Mouse (Mus musculus): Measurements from ENCODE around the gene Nanog. TPM values are rescaled to one million over a fixed set of nuclear protein-coding genes. Genes with fewer than 3 reads are reported as not detected.

Gene Nanog
- total and polyA plus RNA-seq, 3 experiments, result 0.27 TPM; not detected in 2

DNA sequence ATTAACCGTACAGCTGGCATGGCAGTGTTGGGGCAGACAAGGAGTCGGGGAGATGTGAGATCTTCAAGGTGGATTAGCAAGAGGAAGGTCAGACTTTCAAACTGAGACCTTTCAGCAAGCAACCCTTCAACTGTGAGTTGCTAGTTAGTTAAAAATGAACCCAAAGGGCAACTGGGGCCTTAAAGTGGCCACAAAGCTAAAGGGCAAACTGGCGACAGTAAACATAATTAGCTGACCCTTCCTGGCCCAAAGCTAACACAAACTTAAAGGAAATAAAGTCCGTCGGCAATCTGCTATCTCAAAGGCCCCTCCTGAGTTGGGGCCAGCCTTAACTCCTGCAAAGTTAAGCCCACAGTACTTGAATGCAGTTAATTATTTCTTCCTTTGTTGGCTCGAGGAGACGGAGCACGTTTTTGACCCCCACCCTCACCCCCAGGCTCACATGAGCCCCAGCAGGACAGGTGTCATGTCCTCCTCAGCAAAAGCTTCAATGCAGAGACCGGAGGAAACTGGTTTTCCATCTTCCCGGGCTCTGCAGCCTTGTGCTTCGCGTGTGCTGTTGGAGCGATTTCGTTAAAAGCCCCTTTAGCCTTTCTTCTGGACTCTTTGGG, 43.6 kb upstream of the Nanog start:
- H3K27me3 ChIP-seq (ENCODE audit: insufficient read depth, low read length), result no peaks in the 10 kb centered on the region
- no peak overlapping the region for H3K4me3 ChIP-seq (ENCODE audit: low read depth, low read length)
- H3K9me3 ChIP-seq (replicated peaks), result no peaks in the 10 kb centered on the region
- ATAC-seq (ENCODE audit: extremely low read depth, insufficient number of reproducible peaks, low FRiP score, poor library complexity, severe bottlenecking) (no peak), DNase-seq (ENCODE audit: low spot score) (no peak)
- no peaks in the 10 kb centered on the region for H3K36me3 ChIP-seq (replicated peaks)
- TF ChIP-seq TAL1 (conservative IDR thresholded peaks at IDR 0.05; ENCODE audit: low read depth, low read length) (no peak), POLR2AphosphoS5 (IDR thresholded peaks at IDR 0.05; ENCODE audit: insufficient replicate concordance, low read depth, low read length) (no peak), CTCF (IDR thresholded peaks at IDR 0.05; ENCODE audit: low read depth, low read length) (no peak), GATA1 (IDR thresholded peaks at IDR 0.05; ENCODE audit: borderline replicate concordance, low read length) (no peak), GATA2 (IDR thresholded peaks at IDR 0.05; ENCODE audit: borderline replicate concordance, low read depth, low read length) (no peak)
- no peaks in the 10 kb centered on the region for H3K4me1 ChIP-seq (ENCODE audit: insufficient read depth, low read depth, low read length)

- Histone ChIP-seq H3K4me3 (ENCODE audit: low read depth, low read length) (no peak overlapping the region), H3K27me3 (ENCODE audit: insufficient read depth, low read length) (no peaks in the 10 kb centered on the region), H3K4me1 (ENCODE audit: insufficient read depth, low read depth, low read length) (no peaks in the 10 kb centered on the region), H3K36me3 (replicated peaks) (no peaks in the 10 kb centered on the region), H3K9me3 (replicated peaks) (no peaks in the 10 kb centered on the region)
- TF ChIP-seq TAL1 (conservative IDR thresholded peaks at IDR 0.05; ENCODE audit: low read depth, low read length) (no peak), GATA2 (IDR thresholded peaks at IDR 0.05; ENCODE audit: borderline replicate concordance, low read depth, low read length) (no peak), POLR2AphosphoS5 (IDR thresholded peaks at IDR 0.05; ENCODE audit: insufficient replicate concordance, low read depth, low read length) (no peak), GATA1 (IDR thresholded peaks at IDR 0.05; ENCODE audit: borderline replicate concordance, low read length) (no peak), CTCF (IDR thresholded peaks at IDR 0.05; ENCODE audit: low read depth, low read length) (no peak)
- DNase-seq (ENCODE audit: low spot score), result no peak
- no peak for ATAC-seq (ENCODE audit: extremely low read depth, insufficient number of reproducible peaks, low FRiP score, poor library complexity, severe bottlenecking)
These were observed 41.4 kb upstream of the Nanog start for GRCm38 (mm10) chr6:122665866-122666265.

DNA sequence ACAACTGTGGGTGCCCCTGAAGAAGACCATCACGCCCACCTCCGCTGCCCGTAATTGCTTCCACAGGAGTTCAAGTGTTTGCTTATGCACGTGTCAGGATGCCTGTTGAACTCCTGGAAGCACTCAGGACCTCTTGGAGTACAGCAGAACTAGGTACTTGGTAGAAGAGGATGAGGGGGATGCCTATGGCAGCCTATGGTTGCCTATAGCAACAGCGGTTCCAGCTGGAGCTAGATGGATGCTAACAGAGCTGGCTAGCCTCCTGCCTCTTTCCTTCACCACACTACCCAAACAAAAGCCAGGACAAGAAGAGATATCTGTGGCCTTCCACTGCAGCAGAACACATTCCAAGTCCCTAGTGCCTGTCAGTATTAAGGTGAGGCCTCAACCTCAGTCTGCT, 39.6 kb upstream of the Nanog start:
- no peaks in the 10 kb centered on the region for H3K4me1 ChIP-seq (ENCODE audit: insufficient read depth, low read depth, low read length)

GRCm38 (mm10) chr6:122668823-122669222, 38.5 kb upstream of the Nanog start:
- TF ChIP-seq GATA1 (IDR thresholded peaks at IDR 0.05; ENCODE audit: borderline replicate concordance, low read length) (no peak), CTCF (IDR thresholded peaks at IDR 0.05; ENCODE audit: low read depth, low read length) (no peak), GATA2 (IDR thresholded peaks at IDR 0.05; ENCODE audit: borderline replicate concordance, low read depth, low read length) (no peak), TAL1 (conservative IDR thresholded peaks at IDR 0.05; ENCODE audit: low read depth, low read length) (no peak), POLR2AphosphoS5 (IDR thresholded peaks at IDR 0.05; ENCODE audit: insufficient replicate concordance, low read depth, low read length) (no peak)
- no peaks in the 10 kb centered on the region for H3K4me1 ChIP-seq (ENCODE audit: insufficient read depth, low read depth, low read length)
- H3K9me3 ChIP-seq (replicated peaks), result no peaks in the 10 kb centered on the region
- no peak overlapping the region for H3K4me3 ChIP-seq (ENCODE audit: low read depth, low read length)
- DNase-seq (ENCODE audit: low spot score) (no peak), ATAC-seq (ENCODE audit: extremely low read depth, insufficient number of reproducible peaks, low FRiP score, poor library complexity, severe bottlenecking) (no peak)
- no peaks in the 10 kb centered on the region for H3K36me3 ChIP-seq (replicated peaks)
- H3K27me3 ChIP-seq (ENCODE audit: insufficient read depth, low read length), result no peaks in the 10 kb centered on the region

More for the DNA sequence above, 39.6 kb upstream of the Nanog start:
- no peak for TF ChIP-seq CTCF (IDR thresholded peaks at IDR 0.05; ENCODE audit: low read depth, low read length)
- TF ChIP-seq GATA2 (IDR thresholded peaks at IDR 0.05; ENCODE audit: borderline replicate concordance, low read depth, low read length), result no peak
- TF ChIP-seq GATA1 (IDR thresholded peaks at IDR 0.05; ENCODE audit: borderline replicate concordance, low read length), result no peak
- no peaks in the 10 kb centered on the region for H3K36me3 ChIP-seq (replicated peaks)
- no peak overlapping the region for H3K4me3 ChIP-seq (ENCODE audit: low read depth, low read length)
- ATAC-seq (ENCODE audit: extremely low read depth, insufficient number of reproducible peaks, low FRiP score, poor library complexity, severe bottlenecking), result no peak
- H3K27me3 ChIP-seq (ENCODE audit: insufficient read depth, low read length), result no peaks in the 10 kb centered on the region
- H3K9me3 ChIP-seq (replicated peaks), result no peaks in the 10 kb centered on the region
- no peak for DNase-seq (ENCODE audit: low spot score)

GRCm38 (mm10) chr6:122669406-122670200, 37.7 kb upstream of the Nanog start:
- Histone ChIP-seq H3K4me3 (ENCODE audit: low read depth, low read length) (no peak overlapping the region), H3K9me3 (replicated peaks) (no peaks in the 10 kb centered on the region), H3K27me3 (ENCODE audit: insufficient read depth, low read length) (no peaks in the 10 kb centered on the region), H3K36me3 (replicated peaks) (no peaks in the 10 kb centered on the region), H3K4me1 (ENCODE audit: insufficient read depth, low read depth, low read length) (no peaks in the 10 kb centered on the region)
- ATAC-seq (ENCODE audit: extremely low read depth, insufficient number of reproducible peaks, low FRiP score, poor library complexity, severe bottlenecking) (no peak), DNase-seq (ENCODE audit: low spot score) (peak; percentile 26)
- peak; percentile 78 for TF ChIP-seq CTCF (IDR thresholded peaks at IDR 0.05; ENCODE audit: low read depth, low read length)
- TF ChIP-seq TAL1 (conservative IDR thresholded peaks at IDR 0.05; ENCODE audit: low read depth, low read length), result no peak

DNA sequence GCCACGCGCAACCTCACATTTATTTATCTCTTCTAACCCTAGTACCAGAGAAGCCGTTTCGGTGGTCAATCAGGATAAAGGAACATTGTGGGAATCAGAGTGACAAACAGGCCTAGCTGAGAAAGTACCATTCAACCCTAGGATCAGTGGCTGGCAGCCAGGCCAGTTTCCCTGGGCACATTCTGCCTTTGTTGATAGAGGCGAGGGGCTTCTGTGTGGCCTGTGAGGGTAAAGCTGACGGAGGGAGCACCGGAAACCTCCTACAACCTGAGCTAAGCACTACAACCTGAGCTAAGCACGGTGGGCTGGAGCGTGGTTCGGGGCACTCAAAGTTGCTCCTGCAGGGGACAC, 37.1 kb upstream of the Nanog start:
- Histone ChIP-seq H3K27me3 (ENCODE audit: insufficient read depth, low read length) (no peaks in the 10 kb centered on the region), H3K9me3 (replicated peaks) (no peaks in the 10 kb centered on the region), H3K4me3 (ENCODE audit: low read depth, low read length) (no peak overlapping the region), H3K36me3 (replicated peaks) (no peaks in the 10 kb centered on the region), H3K4me1 (ENCODE audit: insufficient read depth, low read depth, low read length) (no peaks in the 10 kb centered on the region)
- DNase-seq (ENCODE audit: low spot score) (no peak), ATAC-seq (ENCODE audit: extremely low read depth, insufficient number of reproducible peaks, low FRiP score, poor library complexity, severe bottlenecking) (no peak)
- TF ChIP-seq GATA2 (IDR thresholded peaks at IDR 0.05; ENCODE audit: borderline replicate concordance, low read depth, low read length) (no peak), GATA1 (IDR thresholded peaks at IDR 0.05; ENCODE audit: borderline replicate concordance, low read length) (no peak), TAL1 (conservative IDR thresholded peaks at IDR 0.05; ENCODE audit: low read depth, low read length) (no peak), POLR2AphosphoS5 (IDR thresholded peaks at IDR 0.05; ENCODE audit: insufficient replicate concordance, low read depth, low read length) (no peak), CTCF (IDR thresholded peaks at IDR 0.05; ENCODE audit: low read depth, low read length) (no peak)

Measured in G1E (cell line).